Mouse (Mus musculus) intestine, embryonic 16.5 days (tissue): ENCODE data around the gene Erg. TPM values are rescaled to one million over a fixed set of nuclear protein-coding genes. Genes with fewer than 3 reads are reported as not detected.

Experiments
- ATAC-seq: fragments of 200-750 bp; cut with Nextera tagmentation; 2 replicates; pipeline ENCODE4 v1.8.0; 2017; ENCODE audit warnings: moderate TSS enrichment, moderate library complexity
- H3K27ac ChIP-seq: fragments of 300-500 bp; sonication (generic); 2 replicates; pipeline ENCODE4 v1.5.1; 2014; ENCODE audit warnings: mild to moderate bottlenecking, low read length
- H3K27me3 ChIP-seq: fragments of 300-500 bp; sonication (generic); replicated peaks from 2 replicates; pipeline ENCODE4 v1.6.1; 2014; ENCODE audit warnings: low read length, control low read depth, mixed read lengths; ENCODE audit not compliant: control insufficient read depth, insufficient read depth
- H3K36me3 ChIP-seq: fragments of 300-500 bp; sonication (generic); 2 replicates; pipeline ENCODE4 v1.6.1; 2014; ENCODE audit warnings: low read length, control low read depth; ENCODE audit not compliant: control insufficient read depth, insufficient read depth
- H3K4me1 ChIP-seq: fragments of 300-500 bp; sonication (generic); 2 replicates; pipeline ENCODE4 v1.6.1; 2014; ENCODE audit warnings: low read length, control low read depth, mixed read lengths; ENCODE audit not compliant: control insufficient read depth, insufficient read depth
- H3K4me2 ChIP-seq: fragments of 300-500 bp; sonication (generic); 2 replicates; pipeline ENCODE4 v1.6.1; 2014; ENCODE audit warnings: low read depth, low read length, control low read depth
- H3K4me3 ChIP-seq: fragments of 300-500 bp; sonication (generic); 2 replicates; pipeline ENCODE4 v1.5.1; 2014; ENCODE audit warnings: mild to moderate bottlenecking, low read length
- H3K9ac ChIP-seq: fragments of 300-500 bp; sonication (generic); 2 replicates; pipeline ENCODE4 v1.6.1; 2014; ENCODE audit warnings: low read depth, low read length
- H3K9me3 ChIP-seq: fragments of 300-500 bp; sonication (generic); 2 replicates; pipeline ENCODE4 v1.6.1; 2016; ENCODE audit warnings: low read length, control low read depth; ENCODE audit not compliant: control insufficient read depth
- WGBS: fragments of 180-500 bp; shearing (Covaris S2); extraction: QIAGEN DNeasy Blood & Tissue Kit; methylation state at CpG from one replicate; pipeline ENCODE4 v1.1.7; 2014; 5-methylcytosine and 5-hydroxymethylcytosine counted together
- polyA plus RNA-seq: library from polyadenylated mRNA; unstranded; fragments of >200 nt; fragmentation: Nextera tagmentation; extraction: Ambion mirVana; gene quantifications from 2 replicates; pipeline ENCODE4 v1.2.1, GENCODE M21; 2015

Erg gene
- polyA plus RNA-seq, 1 experiment from 2014 or later, result 3.7 TPM

GRCm38 (mm10) chr16:95496582-95497300, 89.7 kb downstream of the Erg start:
- H3K4me1 ChIP-seq, result no peaks in the 10 kb centered on the region
- no peaks in the 10 kb centered on the region for H3K27me3 ChIP-seq
- no peak overlapping the region for H3K27ac ChIP-seq
- no peak for ATAC-seq
- no peak overlapping the region for H3K4me2 ChIP-seq
- WGBS, result 81% methylated on average over 10 of the region's 10 CpGs
- no peaks in the 10 kb centered on the region for H3K36me3 ChIP-seq
- H3K4me3 ChIP-seq, result no peak overlapping the region
- H3K9ac ChIP-seq, result no peak overlapping the region
- H3K9me3 ChIP-seq, result no peaks in the 10 kb centered on the region

- no peak overlapping the region for H3K9ac ChIP-seq
- H3K4me1 ChIP-seq, result no peaks in the 10 kb centered on the region
- 41% methylated on average over 3 of the region's 3 CpGs for WGBS
- no peak overlapping the region for H3K27ac ChIP-seq
- H3K36me3 ChIP-seq, result no peaks in the 10 kb centered on the region
- no peak overlapping the region for H3K4me3 ChIP-seq
- no peaks in the 10 kb centered on the region for H3K27me3 ChIP-seq
- no peak for ATAC-seq
- H3K4me2 ChIP-seq, result no peak overlapping the region
- H3K9me3 ChIP-seq, result no peaks in the 10 kb centered on the region
Measured at GRCm38 (mm10) chr16:95494108-95494507, 92.3 kb downstream of the Erg start.

- H3K4me2 ChIP-seq, result no peak overlapping the region
- H3K27ac ChIP-seq, result no peak overlapping the region
- H3K9ac ChIP-seq, result no peak overlapping the region
- H3K27me3 ChIP-seq, result no peaks in the 10 kb centered on the region
- ATAC-seq, result no peak
- H3K9me3 ChIP-seq, result no peaks in the 10 kb centered on the region
- no peak overlapping the region for H3K4me3 ChIP-seq
- WGBS, result 68% methylated on average over 8 of the region's 8 CpGs
- H3K36me3 ChIP-seq, result no peaks in the 10 kb centered on the region
- no peaks in the 10 kb centered on the region for H3K4me1 ChIP-seq
Measured at GRCm38 (mm10) chr16:95493336-95493735, 93.1 kb downstream of the Erg start.

- no peaks in the 10 kb centered on the region for H3K9me3 ChIP-seq
- H3K4me1 ChIP-seq, result no peaks in the 10 kb centered on the region
- no peak overlapping the region for H3K27ac ChIP-seq
- H3K36me3 ChIP-seq, result no peaks in the 10 kb centered on the region
- no peaks in the 10 kb centered on the region for H3K27me3 ChIP-seq
- no peak for ATAC-seq
- H3K9ac ChIP-seq, result no peak overlapping the region
- WGBS, result 78% methylated on average over 7 of the region's 7 CpGs
- no peak overlapping the region for H3K4me2 ChIP-seq
- H3K4me3 ChIP-seq, result no peak overlapping the region
Measured at GRCm38 (mm10) chr16:95492146-95492545, 94.2 kb downstream of the Erg start.

- H3K4me3 ChIP-seq, result no peak overlapping the region
- no peak for ATAC-seq
- H3K9me3 ChIP-seq, result no peaks in the 10 kb centered on the region
- no peaks in the 10 kb centered on the region for H3K27me3 ChIP-seq
- no peak overlapping the region for H3K27ac ChIP-seq
- no peaks in the 10 kb centered on the region for H3K4me1 ChIP-seq
- H3K9ac ChIP-seq, result no peak overlapping the region
- H3K4me2 ChIP-seq, result no peak overlapping the region
- no peaks in the 10 kb centered on the region for H3K36me3 ChIP-seq
- WGBS, result 81% methylated on average over 5 of the region's 5 CpGs
Measured at GRCm38 (mm10) chr16:95490386-95490785, 96.0 kb downstream of the Erg start.

- Histone ChIP-seq H3K27ac (no peak overlapping the region), H3K9ac (no peak overlapping the region), H3K27me3 (no peaks in the 10 kb centered on the region), H3K4me3 (no peak overlapping the region), H3K36me3 (no peaks in the 10 kb centered on the region), H3K4me1 (no peaks in the 10 kb centered on the region), H3K4me2 (no peak overlapping the region), H3K9me3 (no peaks in the 10 kb centered on the region)
- 62% methylated on average over 9 of the region's 9 CpGs for WGBS
- no peak for ATAC-seq
Measured at GRCm38 (mm10) chr16:95487606-95488351, 98.6 kb downstream of the Erg start.

- WGBS, result 87% methylated on average over 13 of the region's 13 CpGs
Measured at GRCm38 (mm10) chr16:95481176-95481575, 105.2 kb downstream of the Erg start.

GRCm38 (mm10) chr16:95478558-95478957, 107.8 kb downstream of the Erg start:
- Histone ChIP-seq H3K9me3 (no peaks in the 10 kb centered on the region), H3K9ac (no peak overlapping the region), H3K27me3 (no peaks in the 10 kb centered on the region), H3K4me1 (no peaks in the 10 kb centered on the region), H3K36me3 (no peaks in the 10 kb centered on the region), H3K4me3 (no peak overlapping the region), H3K27ac (no peak overlapping the region), H3K4me2 (no peak overlapping the region)
- 82% methylated on average over 5 of the region's 5 CpGs for WGBS
- ATAC-seq, result no peak

More at GRCm38 (mm10) chr16:95481176-95481575, 105.2 kb downstream of the Erg start:
- no peak overlapping the region for H3K4me3 ChIP-seq
- H3K36me3 ChIP-seq, result no peaks in the 10 kb centered on the region
- H3K9ac ChIP-seq, result no peak overlapping the region
- H3K27me3 ChIP-seq, result no peaks in the 10 kb centered on the region
- H3K4me2 ChIP-seq, result no peak overlapping the region
- no peak for ATAC-seq
- H3K4me1 ChIP-seq, result no peaks in the 10 kb centered on the region
- H3K9me3 ChIP-seq, result no peaks in the 10 kb centered on the region
- no peak overlapping the region for H3K27ac ChIP-seq

- 84% methylated on average over 3 of the region's 3 CpGs for WGBS
- H3K4me3 ChIP-seq, result no peak overlapping the region
- no peak for ATAC-seq
- no peaks in the 10 kb centered on the region for H3K27me3 ChIP-seq
- H3K9ac ChIP-seq, result no peak overlapping the region
- no peak overlapping the region for H3K4me2 ChIP-seq
- H3K4me1 ChIP-seq, result no peaks in the 10 kb centered on the region
- no peaks in the 10 kb centered on the region for H3K9me3 ChIP-seq
- no peak overlapping the region for H3K27ac ChIP-seq
- no peaks in the 10 kb centered on the region for H3K36me3 ChIP-seq
Measured at GRCm38 (mm10) chr16:95475041-95475440, 111.4 kb downstream of the Erg start.
